Mouse (Mus musculus): ENCODE results near the gene Gm49395. TPM values are rescaled to one million over a fixed set of nuclear protein-coding genes. Genes with fewer than 3 reads are reported as not detected.

Gm49395 gene
- polyA plus RNA-seq, 2 experiments = 1.4 to 7.3 TPM

- no peak for DNase-seq (ENCODE audit: low spot score)
- H3K9me3 ChIP-seq (ENCODE audit: control insufficient read depth, low read length) = no peaks in the 10 kb centered on the region
- H3K4me1 ChIP-seq (ENCODE audit: control insufficient read depth, insufficient read depth, low read length) = peaks cover 11% of the 10 kb centered on the region
- peak overlapping the region; percentile 73 for H3K9ac ChIP-seq (ENCODE audit: low read depth, low read length, severe bottlenecking)
- H3K27ac ChIP-seq (replicated peaks; ENCODE audit: low read depth, low read length) = no peak overlapping the region
- H3K4me2 ChIP-seq (replicated peaks; ENCODE audit: low read depth, low read length, severe bottlenecking) = peak overlapping the region; percentile 89
- H3K4me3 ChIP-seq (replicated peaks; ENCODE audit: low read length) = peak overlapping the region; percentile 63
- H3K27me3 ChIP-seq (ENCODE audit: control insufficient read depth, insufficient read depth, low read length) = no peaks in the 10 kb centered on the region
- ATAC-seq (ENCODE audit: low FRiP score, low read depth) = no peak; the same call in 1 of the 2 replicates
- WGBS = 25% methylated on average over 11 of the region's 11 CpGs
- TF ChIP-seq POLR2A (IDR thresholded peaks at IDR 0.05; ENCODE audit: borderline replicate concordance, extremely low read depth, insufficient read depth, insufficient read length) = no peak
- peaks cover 29% of the 10 kb centered on the region for H3K36me3 ChIP-seq (ENCODE audit: control insufficient read depth, insufficient read depth, low read length)
Observed at GRCm38 (mm10) chr13:115089020-115089394, 12.7 kb downstream of the Gm49395 start.

- H3K4me2 ChIP-seq (replicated peaks; ENCODE audit: low read depth, low read length, severe bottlenecking) = no peak overlapping the region
- no peaks in the 10 kb centered on the region for H3K9me3 ChIP-seq (ENCODE audit: control insufficient read depth, low read length)
- H3K4me3 ChIP-seq (replicated peaks; ENCODE audit: low read length) = no peak overlapping the region
- no peaks in the 10 kb centered on the region for H3K27me3 ChIP-seq (ENCODE audit: control insufficient read depth, insufficient read depth, low read length)
- WGBS = 92% methylated on average over 6 of the region's 6 CpGs
- DNase-seq (ENCODE audit: low spot score) = no peak
- ATAC-seq (ENCODE audit: low FRiP score, low read depth) = no peak
- H3K27ac ChIP-seq (replicated peaks; ENCODE audit: low read depth, low read length) = no peak overlapping the region
- no peak overlapping the region for H3K9ac ChIP-seq (ENCODE audit: low read depth, low read length, severe bottlenecking)
- peaks cover 11% of the 10 kb centered on the region for H3K4me1 ChIP-seq (ENCODE audit: control insufficient read depth, insufficient read depth, low read length)
- no peak for TF ChIP-seq POLR2A (IDR thresholded peaks at IDR 0.05; ENCODE audit: borderline replicate concordance, extremely low read depth, insufficient read depth, insufficient read length)
- peaks cover 29% of the 10 kb centered on the region for H3K36me3 ChIP-seq (ENCODE audit: control insufficient read depth, insufficient read depth, low read length)
Observed at GRCm38 (mm10) chr13:115085974-115086373, 15.7 kb downstream of the Gm49395 start.

GRCm38 (mm10) chr13:115082339-115082738 is 19.4 kb downstream of the Gm49395 start:
- Histone ChIP-seq H3K4me3 (replicated peaks; ENCODE audit: low read length) (no peak overlapping the region), H3K9ac (ENCODE audit: low read depth, low read length, severe bottlenecking) (no peak overlapping the region), H3K27ac (replicated peaks; ENCODE audit: low read depth, low read length) (no peak overlapping the region), H3K36me3 (ENCODE audit: control insufficient read depth, insufficient read depth, low read length) (peaks cover 14% of the 10 kb centered on the region), H3K27me3 (ENCODE audit: control insufficient read depth, insufficient read depth, low read length) (no peaks in the 10 kb centered on the region), H3K4me1 (ENCODE audit: control insufficient read depth, insufficient read depth, low read length) (no peaks in the 10 kb centered on the region), H3K9me3 (ENCODE audit: control insufficient read depth, low read length) (no peaks in the 10 kb centered on the region), H3K4me2 (replicated peaks; ENCODE audit: low read depth, low read length, severe bottlenecking) (no peak overlapping the region)
- WGBS = 86% methylated on average over 7 of the region's 7 CpGs
- no peak for TF ChIP-seq POLR2A (IDR thresholded peaks at IDR 0.05; ENCODE audit: borderline replicate concordance, extremely low read depth, insufficient read depth, insufficient read length)
- DNase-seq (ENCODE audit: low spot score) (no peak), ATAC-seq (ENCODE audit: low FRiP score, low read depth) (no peak)

- Histone ChIP-seq H3K9ac (ENCODE audit: low read depth, low read length, severe bottlenecking) (no peak overlapping the region), H3K4me3 (replicated peaks; ENCODE audit: low read length) (no peak overlapping the region), H3K4me1 (ENCODE audit: control insufficient read depth, insufficient read depth, low read length) (no peaks in the 10 kb centered on the region), H3K27ac (replicated peaks; ENCODE audit: low read depth, low read length) (no peak overlapping the region), H3K4me2 (replicated peaks; ENCODE audit: low read depth, low read length, severe bottlenecking) (no peak overlapping the region), H3K36me3 (ENCODE audit: control insufficient read depth, insufficient read depth, low read length) (no peaks in the 10 kb centered on the region), H3K9me3 (ENCODE audit: control insufficient read depth, low read length) (no peaks in the 10 kb centered on the region), H3K27me3 (ENCODE audit: control insufficient read depth, insufficient read depth, low read length) (no peaks in the 10 kb centered on the region)
- ATAC-seq (ENCODE audit: low FRiP score, low read depth) = no peak
- no peak for DNase-seq (ENCODE audit: low spot score)
- TF ChIP-seq POLR2A (IDR thresholded peaks at IDR 0.05; ENCODE audit: borderline replicate concordance, extremely low read depth, insufficient read depth, insufficient read length) = no peak
- WGBS = 79% methylated on average over 3 of the region's 3 CpGs
Observed at GRCm38 (mm10) chr13:115079996-115080585, 21.6 kb downstream of the Gm49395 start.

- Histone ChIP-seq H3K27me3 (ENCODE audit: control insufficient read depth, insufficient read depth, low read length) (no peaks in the 10 kb centered on the region), H3K4me2 (replicated peaks; ENCODE audit: low read depth, low read length, severe bottlenecking) (no peak overlapping the region), H3K4me1 (ENCODE audit: control insufficient read depth, insufficient read depth, low read length) (no peaks in the 10 kb centered on the region), H3K27ac (replicated peaks; ENCODE audit: low read depth, low read length) (no peak overlapping the region), H3K9ac (ENCODE audit: low read depth, low read length, severe bottlenecking) (no peak overlapping the region), H3K4me3 (replicated peaks; ENCODE audit: low read length) (no peak overlapping the region), H3K9me3 (ENCODE audit: control insufficient read depth, low read length) (no peaks in the 10 kb centered on the region), H3K36me3 (ENCODE audit: control insufficient read depth, insufficient read depth, low read length) (no peaks in the 10 kb centered on the region)
- ATAC-seq (ENCODE audit: low FRiP score, low read depth) (no peak), DNase-seq (ENCODE audit: low spot score) (no peak)
- 85% methylated on average over 6 of the region's 6 CpGs for WGBS
- no peak for TF ChIP-seq POLR2A (IDR thresholded peaks at IDR 0.05; ENCODE audit: borderline replicate concordance, extremely low read depth, insufficient read depth, insufficient read length)
Observed at GRCm38 (mm10) chr13:115078997-115079685, 22.6 kb downstream of the Gm49395 start.
